Mouse (Mus musculus): ENCODE measurements around the gene Ddx5. TPM values are rescaled to one million over a fixed set of nuclear protein-coding genes. Genes with fewer than 3 reads are reported as not detected.
"Not testable (repeated sequence)": the region's sequence is repeated elsewhere in the genome, so short reads cannot be mapped to it uniquely, and the experiment has no call there.

The Ddx5 gene
- polyA plus RNA-seq, 1 experiment from 2014 or later: 237 TPM

DNA sequence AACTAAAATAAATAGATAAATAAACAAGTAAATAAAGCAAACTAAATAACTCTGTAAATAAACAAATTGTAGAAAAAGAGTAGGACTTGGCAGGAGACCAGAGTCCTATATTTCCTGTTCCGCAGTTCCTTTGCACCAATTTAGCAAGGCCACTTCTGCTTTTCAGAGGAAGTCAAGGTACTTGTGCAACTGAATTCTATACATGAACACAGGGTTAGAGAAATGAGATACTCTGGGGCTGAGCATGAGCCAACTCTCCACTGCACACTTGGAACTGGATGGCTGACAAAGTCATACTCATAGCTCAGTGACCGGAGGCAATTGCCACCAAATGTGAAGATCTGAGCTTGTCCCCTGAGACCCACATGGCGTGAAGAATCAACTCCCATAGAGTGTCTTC lies 30.0 kb downstream of the Ddx5 start:
- no peak overlapping the region for H3K9ac ChIP-seq (ENCODE audit: low read length)
- peaks cover 19% of the 10 kb centered on the region for H3K4me1 ChIP-seq (ENCODE audit: control insufficient read depth, insufficient read depth, low read length)
- no peaks in the 10 kb centered on the region for H3K9me3 ChIP-seq (replicated peaks; ENCODE audit: control insufficient read depth, low read length)
- no peaks in the 10 kb centered on the region for H3K36me3 ChIP-seq (ENCODE audit: control insufficient read depth, insufficient read depth)
- H3K27ac ChIP-seq (ENCODE audit: low read length): no peak overlapping the region
- ATAC-seq (replicated peaks; ENCODE audit: extremely low read depth, insufficient read depth, low FRiP score): no peak
- 86% methylated on average over 3 of the region's 3 CpGs for WGBS
- H3K27me3 ChIP-seq (ENCODE audit: control insufficient read depth, insufficient read depth, low read length): no peaks in the 10 kb centered on the region
- no peak overlapping the region for H3K4me2 ChIP-seq (ENCODE audit: low read depth, low read length)
- no peak overlapping the region for H3K4me3 ChIP-seq (ENCODE audit: low read length)

DNA sequence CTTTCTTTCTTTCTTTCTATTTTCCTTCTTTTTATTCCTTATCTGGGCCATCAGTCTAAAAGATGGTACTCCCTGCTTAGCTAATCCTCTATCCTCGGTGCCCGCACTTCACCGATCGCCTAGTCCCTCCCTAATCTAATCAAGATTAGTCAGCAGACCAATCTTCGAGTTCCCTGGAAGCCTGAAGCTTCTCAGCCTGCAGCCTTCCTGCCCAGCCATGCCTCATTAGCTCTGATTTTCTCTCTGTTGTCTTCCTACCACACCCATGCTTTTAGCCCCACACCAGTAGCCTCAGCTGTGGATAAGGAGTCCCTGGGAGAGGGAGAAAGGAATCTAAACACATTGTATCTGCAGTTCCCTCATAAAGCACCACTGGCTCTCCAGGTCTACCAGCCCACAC lies 33.4 kb downstream of the Ddx5 start:
- Histone ChIP-seq H3K4me3 (ENCODE audit: low read length) (no peak overlapping the region), H3K4me1 (ENCODE audit: control insufficient read depth, insufficient read depth, low read length) (no peaks in the 10 kb centered on the region), H3K9ac (ENCODE audit: low read length) (no peak overlapping the region), H3K36me3 (ENCODE audit: control insufficient read depth, insufficient read depth) (no peaks in the 10 kb centered on the region), H3K4me2 (ENCODE audit: low read depth, low read length) (no peak overlapping the region), H3K27ac (ENCODE audit: low read length) (no peak overlapping the region), H3K9me3 (replicated peaks; ENCODE audit: control insufficient read depth, low read length) (no peaks in the 10 kb centered on the region), H3K27me3 (ENCODE audit: control insufficient read depth, insufficient read depth, low read length) (no peaks in the 10 kb centered on the region)
- no peak for ATAC-seq (replicated peaks; ENCODE audit: extremely low read depth, insufficient read depth, low FRiP score)
- 41% methylated on average over 5 of the region's 5 CpGs for WGBS

DNA sequence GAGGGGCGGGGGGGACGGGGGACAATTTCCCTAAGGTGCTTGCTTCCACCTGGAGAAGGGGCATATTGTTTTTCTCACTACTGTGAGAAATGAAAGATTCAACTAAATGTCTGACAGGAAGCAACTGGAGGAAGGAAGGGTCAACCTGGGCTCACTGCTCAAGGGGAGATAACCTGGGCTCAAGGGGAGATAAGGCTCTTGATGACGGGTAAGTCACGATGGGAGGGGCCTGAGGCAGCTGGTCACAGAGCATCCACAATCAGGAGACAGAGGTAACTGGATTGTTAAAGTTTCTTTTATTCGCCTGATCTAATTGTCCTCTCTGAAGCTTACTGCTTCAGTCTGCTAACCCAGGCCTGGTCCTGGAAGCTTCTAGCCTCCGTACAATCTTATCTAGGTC lies 35.7 kb downstream of the Ddx5 start:
- 64% methylated on average over 6 of the region's 6 CpGs for WGBS
- H3K27ac ChIP-seq (ENCODE audit: low read length): no peak overlapping the region
- H3K4me3 ChIP-seq (ENCODE audit: low read length): no peak overlapping the region
- no peaks in the 10 kb centered on the region for H3K9me3 ChIP-seq (replicated peaks; ENCODE audit: control insufficient read depth, low read length)
- no peak overlapping the region for H3K9ac ChIP-seq (ENCODE audit: low read length)
- no peak overlapping the region for H3K4me2 ChIP-seq (ENCODE audit: low read depth, low read length)
- no peaks in the 10 kb centered on the region for H3K36me3 ChIP-seq (ENCODE audit: control insufficient read depth, insufficient read depth)
- H3K4me1 ChIP-seq (ENCODE audit: control insufficient read depth, insufficient read depth, low read length): no peaks in the 10 kb centered on the region
- no peak for ATAC-seq (replicated peaks; ENCODE audit: extremely low read depth, insufficient read depth, low FRiP score)
- no peaks in the 10 kb centered on the region for H3K27me3 ChIP-seq (ENCODE audit: control insufficient read depth, insufficient read depth, low read length)

DNA sequence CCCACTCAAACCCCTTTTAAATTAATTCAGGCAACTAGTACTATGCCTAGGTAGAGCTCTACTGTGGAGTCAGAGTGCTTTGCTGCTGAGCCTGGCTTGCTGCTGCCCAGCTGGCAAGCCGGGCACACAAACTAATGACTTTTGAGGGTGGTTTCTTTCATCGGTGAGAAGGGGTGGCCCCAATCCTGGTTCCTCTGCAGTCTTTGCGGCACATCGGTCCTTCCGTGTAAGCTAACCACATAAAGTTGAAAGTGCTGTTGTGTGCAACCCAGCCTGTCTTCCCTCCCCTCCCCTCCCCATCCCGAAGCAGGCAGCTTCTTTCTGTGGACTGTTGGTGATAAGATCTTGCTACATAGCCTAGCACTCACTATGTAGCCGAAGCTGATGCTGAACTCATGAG lies 36.9 kb downstream of the Ddx5 start:
- H3K27ac ChIP-seq (ENCODE audit: low read length): no peak overlapping the region
- no peaks in the 10 kb centered on the region for H3K27me3 ChIP-seq (ENCODE audit: control insufficient read depth, insufficient read depth, low read length)
- no peak overlapping the region for H3K9ac ChIP-seq (ENCODE audit: low read length)
- ATAC-seq (replicated peaks; ENCODE audit: extremely low read depth, insufficient read depth, low FRiP score): no peak
- H3K4me3 ChIP-seq (ENCODE audit: low read length): no peak overlapping the region
- H3K36me3 ChIP-seq (ENCODE audit: control insufficient read depth, insufficient read depth): no peaks in the 10 kb centered on the region
- 63% methylated on average over 7 of the region's 7 CpGs for WGBS
- no peaks in the 10 kb centered on the region for H3K4me1 ChIP-seq (ENCODE audit: control insufficient read depth, insufficient read depth, low read length)
- H3K9me3 ChIP-seq (replicated peaks; ENCODE audit: control insufficient read depth, low read length): peaks cover 3% of the 10 kb centered on the region; the same call in 1 of the 2 replicates
- H3K4me2 ChIP-seq (ENCODE audit: low read depth, low read length): peak overlapping the region; percentile 14

GRCm38 (mm10) chr11:106751039-106752018 lies 37.7 kb downstream of the Ddx5 start, which contains the start of gene Milr1:
Gene Milr1, plus strand, starts transcription at chr11:106751226.
- Histone ChIP-seq H3K9me3 (replicated peaks; ENCODE audit: control insufficient read depth, low read length) (peaks cover 4% of the 10 kb centered on the region; the same call in 1 of the 2 replicates), H3K27me3 (ENCODE audit: control insufficient read depth, insufficient read depth, low read length) (no peaks in the 10 kb centered on the region), H3K27ac (ENCODE audit: low read length) (no peak within 1 kb of the TSS; the same call in 1 of the 2 replicates), H3K9ac (ENCODE audit: low read length) (no peak within 1 kb of the TSS), H3K4me1 (ENCODE audit: control insufficient read depth, insufficient read depth, low read length) (no peaks in the 10 kb centered on the region), H3K4me3 (ENCODE audit: low read length) (peak within 1 kb of the TSS; percentile 8; the same call in 1 of the 2 replicates), H3K36me3 (ENCODE audit: control insufficient read depth, insufficient read depth) (no peaks in the 10 kb centered on the region), H3K4me2 (ENCODE audit: low read depth, low read length) (peak within 1 kb of the TSS; percentile 14)
- 73% methylated on average over 17 of the region's 17 CpGs for WGBS
- no peak; the same call in 1 of the 2 replicates for ATAC-seq (replicated peaks; ENCODE audit: extremely low read depth, insufficient read depth, low FRiP score)

- H3K27me3 ChIP-seq (ENCODE audit: control insufficient read depth, insufficient read depth, low read length): no peaks in the 10 kb centered on the region
- peak within 1 kb of the TSS; percentile 14 for H3K4me2 ChIP-seq (ENCODE audit: low read depth, low read length)
- 71% methylated on average over 13 of the region's 13 CpGs for WGBS
- no peak within 1 kb of the TSS for H3K9ac ChIP-seq (ENCODE audit: low read length)
- H3K9me3 ChIP-seq (replicated peaks; ENCODE audit: control insufficient read depth, low read length): peaks cover 4% of the 10 kb centered on the region; the same call in 1 of the 2 replicates
- no peaks in the 10 kb centered on the region for H3K36me3 ChIP-seq (ENCODE audit: control insufficient read depth, insufficient read depth)
- H3K27ac ChIP-seq (ENCODE audit: low read length): no peak within 1 kb of the TSS; the same call in 1 of the 2 replicates
- H3K4me3 ChIP-seq (ENCODE audit: low read length): peak within 1 kb of the TSS; percentile 8; the same call in 1 of the 2 replicates
- no peak; the same call in 1 of the 2 replicates for ATAC-seq (replicated peaks; ENCODE audit: extremely low read depth, insufficient read depth, low FRiP score)
- H3K4me1 ChIP-seq (ENCODE audit: control insufficient read depth, insufficient read depth, low read length): no peaks in the 10 kb centered on the region
These were observed 38.7 kb downstream of the Ddx5 start, which contains the start of gene Pecam1 for GRCm38 (mm10) chr11:106750121-106750751. Gene Pecam1, minus strand, starts transcription at chr11:106750628.

GRCm38 (mm10) chr11:106749557-106750120 lies 39.3 kb downstream of the Ddx5 start:
- H3K4me2 ChIP-seq (ENCODE audit: low read depth, low read length); H3K9me3 ChIP-seq (replicated peaks; ENCODE audit: control insufficient read depth, low read length); H3K36me3 ChIP-seq (ENCODE audit: control insufficient read depth, insufficient read depth); H3K27ac ChIP-seq (ENCODE audit: low read length); H3K4me1 ChIP-seq (ENCODE audit: control insufficient read depth, insufficient read depth, low read length); ATAC-seq (replicated peaks; ENCODE audit: extremely low read depth, insufficient read depth, low FRiP score); H3K27me3 ChIP-seq (ENCODE audit: control insufficient read depth, insufficient read depth, low read length); H3K9ac ChIP-seq (ENCODE audit: low read length): not testable (repeated sequence)
- WGBS: 87% methylated on average over 7 of the region's 7 CpGs
- H3K4me3 ChIP-seq (ENCODE audit: low read length): peak overlapping the region; percentile 8; the same call in 1 of the 2 replicates

- Histone ChIP-seq H3K36me3 (ENCODE audit: control insufficient read depth, insufficient read depth) (no peaks in the 10 kb centered on the region), H3K27ac (ENCODE audit: low read length) (no peak overlapping the region)
These were observed 44.0 kb downstream of the Ddx5 start for GRCm38 (mm10) chr11:106744949-106745348.

More at GRCm38 (mm10) chr11:106744949-106745348, 44.0 kb downstream of the Ddx5 start:
- Histone ChIP-seq H3K27me3 (ENCODE audit: control insufficient read depth, insufficient read depth, low read length) (no peaks in the 10 kb centered on the region), H3K4me3 (ENCODE audit: low read length) (no peak overlapping the region), H3K4me2 (ENCODE audit: low read depth, low read length) (no peak overlapping the region), H3K9ac (ENCODE audit: low read length) (no peak overlapping the region), H3K9me3 (replicated peaks; ENCODE audit: control insufficient read depth, low read length) (peaks cover 4% of the 10 kb centered on the region; the same call in 1 of the 2 replicates), H3K4me1 (ENCODE audit: control insufficient read depth, insufficient read depth, low read length) (no peaks in the 10 kb centered on the region)
- 91% methylated on average over 5 of the region's 5 CpGs for WGBS
- no peak for ATAC-seq (replicated peaks; ENCODE audit: extremely low read depth, insufficient read depth, low FRiP score)
